Mouse (Mus musculus) erythroid progenitor cell, adult 5-6 weeks (primary cell): Measurements from ENCODE around the gene H2-Q6. TPM values are rescaled to one million over a fixed set of nuclear protein-coding genes. Genes with fewer than 3 reads are reported as not detected.
"Not testable (repeated sequence)": the region's sequence is repeated elsewhere in the genome, so short reads cannot be mapped to it uniquely, and the experiment has no call there.

Source experiments
- ATAC-seq: replicated peaks from 2 replicates; pipeline ENCODE4 v1.8.0; 2016; ENCODE audit warnings: moderate number of reproducible peaks, mild to moderate bottlenecking, moderate TSS enrichment, inconsistent platforms; ENCODE audit not compliant: poor library complexity, low FRiP score, severe bottlenecking
- total RNA-seq, 2 experiments: library from RNA; stranded (forward) in 1 of 2; stranded (reverse) in 1 of 2; fragments of 150-400 nt in 1 of 2; fragments of 186-747, 209-891 nt in 1 of 2; gene quantifications; 2 replicates each; pipeline versions ENCODE4 v1.2.3 to v1.2.4; 2015 to 2017; ENCODE audit warnings: low replicate concordance in 2 of 2

The H2-Q6 gene
- total RNA-seq, 2 experiments from 2014 or later = 8.5 to 17.6 TPM

GRCm38 (mm10) chr17:35430671-35431070 lies 6.0 kb downstream of the H2-Q6 start:
- ATAC-seq = not testable (repeated sequence)

DNA sequence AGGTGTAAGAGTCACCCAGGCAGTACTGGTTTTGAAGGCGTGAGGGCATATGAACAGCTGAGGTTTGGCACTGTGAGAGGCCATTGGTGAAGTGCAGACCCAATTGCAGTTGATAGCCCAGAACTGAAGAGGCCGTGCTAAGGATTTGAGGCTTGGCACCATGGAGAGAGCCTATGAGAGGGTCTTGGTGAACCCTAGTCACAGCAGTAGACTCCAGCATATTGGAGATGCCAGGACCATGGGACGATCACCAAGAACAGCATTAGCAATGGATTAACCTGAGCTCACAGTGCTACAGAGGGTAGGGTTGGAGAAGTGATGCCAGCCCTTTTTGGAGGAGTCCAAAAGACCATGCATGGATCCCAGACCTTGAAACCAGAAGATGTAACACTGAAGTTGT lies 7.5 kb downstream of the H2-Q6 start:
- not testable (repeated sequence) for ATAC-seq

DNA sequence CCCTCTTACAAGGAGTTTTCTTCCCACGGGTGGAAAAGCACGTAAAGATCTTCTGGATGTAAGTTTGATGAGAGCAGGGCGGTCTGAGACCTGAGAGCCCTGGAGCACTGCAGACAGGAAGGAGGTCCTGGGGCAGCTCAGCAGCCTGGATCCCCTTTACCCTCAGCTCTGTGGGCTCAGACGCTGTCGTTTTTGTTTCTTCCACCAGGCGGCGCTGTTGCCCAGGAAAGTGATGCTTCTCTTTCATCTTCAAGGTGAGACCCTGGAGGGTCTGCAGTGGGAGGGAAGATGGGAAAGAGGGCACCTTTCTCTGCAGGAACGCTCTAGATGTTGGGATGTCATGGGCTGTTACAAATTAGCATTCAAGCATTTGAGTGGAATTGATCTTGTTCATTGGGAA lies 10.2 kb downstream of the H2-Q6 start:
- ATAC-seq = not testable (repeated sequence)

GRCm38 (mm10) chr17:35435577-35435976 lies 10.9 kb downstream of the H2-Q6 start:
- ATAC-seq = not testable (repeated sequence)

GRCm38 (mm10) chr17:35437386-35437936 lies 12.8 kb downstream of the H2-Q6 start:
- not testable (repeated sequence) for ATAC-seq

GRCm38 (mm10) chr17:35438395-35438794 lies 13.7 kb downstream of the H2-Q6 start:
- not testable (repeated sequence) for ATAC-seq

DNA sequence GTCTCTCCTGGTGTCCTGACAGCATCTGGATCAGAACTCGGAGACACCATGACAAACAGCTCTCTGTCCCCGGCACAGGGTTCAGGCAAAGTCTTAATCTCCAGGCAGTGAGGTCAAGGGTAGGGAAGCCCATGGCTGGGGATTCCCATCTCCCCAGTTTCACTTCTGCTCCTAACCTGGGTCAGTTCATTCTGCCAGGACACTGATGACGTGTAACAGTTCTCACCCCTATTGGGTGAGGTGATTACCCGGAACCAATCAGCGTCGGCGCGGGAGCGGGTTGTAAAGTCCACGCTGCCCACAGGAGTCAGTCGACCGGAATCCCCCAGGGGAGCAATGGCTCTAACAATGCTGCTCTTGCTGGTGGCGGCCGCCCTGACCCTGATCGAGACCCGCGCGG lies 14.2 kb downstream of the H2-Q6 start, which contains the start of gene H2-Q7:
H2-Q7 (plus strand) TSS at position 271 of the 400 bp plus-strand sequence.
- peak; percentile 42; the same call in 1 of the 2 replicates for ATAC-seq

GRCm38 (mm10) chr17:35439295-35439747 lies 14.7 kb downstream of the H2-Q6 start:
- ATAC-seq = not testable (repeated sequence)

GRCm38 (mm10) chr17:35439925-35440645 lies 15.4 kb downstream of the H2-Q6 start:
- not testable (repeated sequence) for ATAC-seq

DNA sequence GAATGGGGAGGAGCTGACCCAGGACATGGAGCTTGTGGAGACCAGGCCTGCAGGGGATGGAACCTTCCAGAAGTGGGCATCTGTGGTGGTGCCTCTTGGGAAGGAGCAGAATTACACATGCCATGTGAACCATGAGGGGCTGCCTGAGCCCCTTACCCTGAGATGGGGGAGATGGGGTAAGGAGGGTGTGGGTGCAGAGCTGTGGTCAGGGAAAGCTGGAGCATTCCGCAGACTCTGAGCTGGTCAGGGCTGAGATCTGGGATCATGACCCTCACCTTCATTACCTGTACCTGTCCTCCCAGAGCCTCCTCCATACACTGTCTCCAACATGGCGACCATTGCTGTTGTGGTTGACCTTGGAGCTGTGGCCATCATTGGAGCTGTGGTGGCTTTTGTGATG lies 17.7 kb downstream of the H2-Q6 start:
- ATAC-seq = not testable (repeated sequence)

DNA sequence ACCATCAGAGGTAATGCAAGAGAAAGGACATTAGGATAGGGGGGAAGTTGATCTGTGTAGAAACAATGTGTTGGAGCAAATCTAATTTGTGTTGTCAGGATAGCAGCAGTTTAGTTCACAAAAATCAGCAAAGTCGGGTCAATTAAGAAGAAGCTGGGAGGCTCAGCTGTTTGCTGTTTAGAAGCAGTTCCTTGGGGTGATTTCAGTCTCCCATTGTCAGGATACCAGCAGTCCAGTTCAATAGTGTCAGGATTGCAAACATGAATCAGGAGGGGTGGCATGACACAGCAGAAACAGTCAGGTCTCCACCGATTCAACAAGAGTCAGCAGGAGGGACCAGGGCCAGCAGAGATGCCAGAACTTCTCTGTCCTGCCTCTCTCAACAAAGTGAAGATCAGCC lies 19.9 kb downstream of the H2-Q6 start:
- not testable (repeated sequence) for ATAC-seq

- ATAC-seq = not testable (repeated sequence)
Measured at GRCm38 (mm10) chr17:35458247-35458646, 33.6 kb downstream of the H2-Q6 start.

GRCm38 (mm10) chr17:35460513-35461341 lies 36.1 kb downstream of the H2-Q6 start:
- not testable (repeated sequence) for ATAC-seq

DNA sequence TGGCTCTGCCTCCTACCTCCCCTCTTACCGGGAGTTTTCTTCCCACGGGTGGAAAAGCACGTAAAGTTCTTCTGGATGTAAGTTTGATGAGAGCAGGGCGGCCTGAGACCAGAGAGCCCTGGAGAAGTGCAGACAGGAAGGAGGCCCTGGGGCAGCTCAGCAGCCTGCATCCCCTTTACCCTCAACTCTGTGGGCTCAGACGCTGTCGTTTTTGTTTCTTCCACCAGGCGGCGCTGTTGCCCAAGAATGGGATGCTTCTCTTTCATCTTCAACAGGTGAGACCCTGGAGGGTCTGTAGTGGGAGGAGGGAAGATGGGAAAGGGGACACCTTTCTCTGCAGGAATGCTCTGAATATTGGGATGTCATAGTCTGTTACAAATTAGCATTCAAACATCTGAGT lies 41.0 kb downstream of the H2-Q6 start:
- not testable (repeated sequence) for ATAC-seq

DNA sequence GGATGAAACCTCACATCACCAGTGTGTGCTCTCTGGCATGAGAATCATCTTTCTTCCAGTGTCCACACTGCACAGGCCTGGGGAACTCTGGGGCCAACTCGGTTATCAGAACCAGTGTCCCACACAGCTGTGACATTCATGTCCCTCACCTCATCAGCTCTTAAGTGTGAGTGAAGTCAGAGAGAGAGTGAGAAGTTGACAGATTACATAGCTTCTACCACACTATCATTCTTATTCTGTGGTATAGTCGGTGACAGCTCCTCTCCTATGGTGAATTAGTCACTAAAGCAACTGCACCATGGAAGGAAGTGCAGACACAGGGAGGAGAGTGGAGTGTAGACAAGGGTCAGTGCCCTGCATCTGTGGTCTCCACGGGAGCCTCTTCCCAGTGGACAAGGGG lies 44.3 kb downstream of the H2-Q6 start:
- ATAC-seq = not testable (repeated sequence)

DNA sequence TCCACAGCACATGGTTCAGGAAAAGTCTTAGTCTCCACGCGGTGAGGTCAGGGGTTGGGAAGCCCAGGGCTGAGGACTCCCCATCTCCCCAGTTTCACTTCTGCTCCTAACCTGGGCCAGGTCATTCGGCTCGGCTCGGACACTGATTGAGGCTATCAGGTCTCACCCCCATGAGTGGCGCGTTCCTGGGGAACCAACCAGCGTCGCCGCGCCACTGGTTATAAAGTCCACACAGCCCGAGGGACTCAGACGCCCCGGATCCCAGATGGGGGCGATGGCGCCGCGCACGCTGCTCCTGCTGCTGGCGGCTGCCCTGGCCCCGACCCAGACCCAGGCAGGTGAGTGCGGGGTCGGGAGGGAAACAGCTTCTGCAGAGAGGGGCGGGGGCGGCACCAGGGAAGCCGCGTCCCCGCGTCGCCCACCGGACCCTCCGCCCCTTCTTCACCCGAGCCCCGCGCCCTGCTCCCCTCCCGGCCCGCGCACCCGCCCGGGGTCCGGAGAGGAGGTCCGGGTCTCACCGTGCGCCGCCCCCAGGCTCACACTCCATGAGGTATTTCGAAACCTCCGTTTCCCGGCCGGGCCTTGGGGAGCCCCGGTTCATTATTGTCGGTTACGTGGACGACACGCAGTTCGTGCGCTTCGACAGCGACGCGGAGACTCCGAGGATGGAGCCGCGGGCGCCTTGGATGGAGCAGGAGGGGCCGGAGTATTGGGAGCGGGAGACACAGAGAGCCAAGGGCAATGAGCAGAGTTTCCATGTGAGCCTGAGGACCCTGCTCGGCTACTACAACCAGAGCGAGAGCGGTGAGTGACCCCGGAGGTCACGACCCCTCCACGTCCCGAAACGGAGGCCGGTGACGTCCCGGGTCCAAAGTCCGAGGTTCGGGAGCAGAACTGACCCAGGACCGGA lies 45.4 kb downstream of the H2-Q6 start, which contains the start of gene H2-Q10:
H2-Q10 (plus strand) TSS at position 248 of the 910 bp plus-strand sequence.
- no peak for ATAC-seq
